Mouse (Mus musculus) c-Kit-negative CD71-positive TER-119-positive erythroid progenitor cells, embryonic 14.5 days (primary cell): ENCODE measurements around the gene Gm8369.
"Not testable (repeated sequence)": the region's sequence is repeated elsewhere in the genome, so short reads cannot be mapped to it uniquely, and the experiment has no call there.

Source experiments
- DNase-seq: peaks from one replicate; pipeline ENCODE4 v3.0.0-alpha.2; 2013; ENCODE audit warnings: low read depth, low spot score

Gene Gm8369

DNA sequence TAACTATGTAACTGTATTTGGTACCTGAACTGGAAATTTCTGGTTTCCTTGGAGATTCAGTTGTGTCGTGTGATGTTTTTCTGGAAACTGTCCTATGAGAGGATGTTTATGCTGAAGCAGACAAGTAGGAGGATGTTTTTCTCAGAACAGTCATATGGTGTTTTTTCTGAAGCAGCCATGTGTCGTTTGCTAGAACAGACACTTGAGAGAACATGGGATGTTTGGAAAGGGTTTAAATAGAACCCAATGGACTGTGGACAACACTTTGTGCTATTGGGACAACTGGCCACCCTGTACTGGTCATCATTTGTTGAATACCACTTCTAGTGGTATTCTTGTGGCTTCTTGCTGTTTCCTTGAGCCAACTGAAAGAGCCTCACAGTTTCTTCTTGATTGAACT, at the start of gene Gm8369:
Gene Gm8369, plus strand, starts transcription at position 193 of the 400 bp plus-strand sequence.
- no peak for DNase-seq

DNA sequence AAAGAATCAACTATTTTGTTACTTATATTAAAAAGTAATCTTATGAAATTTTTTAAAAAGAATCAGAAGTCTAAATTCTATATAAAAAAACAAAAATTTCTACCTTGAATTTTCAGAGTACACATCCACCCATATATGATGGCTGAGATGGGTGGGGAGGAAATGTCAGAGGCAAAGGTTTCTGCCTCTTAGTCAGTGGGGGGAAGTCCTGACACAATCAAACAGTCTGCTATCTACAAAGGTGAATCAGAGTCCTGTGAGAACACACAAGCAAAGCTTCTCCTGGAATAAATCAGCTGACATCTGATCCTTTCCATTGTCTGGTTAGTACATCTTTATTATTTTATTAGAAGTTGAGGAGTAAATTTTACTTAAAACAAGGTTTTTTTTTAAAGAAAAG, 42.4 kb upstream of the Gm8369 start, which contains the start of gene Ms4a4b:
Gene Ms4a4b, plus strand, starts transcription at position 216 of the 400 bp plus-strand sequence.
- DNase-seq, result no peak

DNA sequence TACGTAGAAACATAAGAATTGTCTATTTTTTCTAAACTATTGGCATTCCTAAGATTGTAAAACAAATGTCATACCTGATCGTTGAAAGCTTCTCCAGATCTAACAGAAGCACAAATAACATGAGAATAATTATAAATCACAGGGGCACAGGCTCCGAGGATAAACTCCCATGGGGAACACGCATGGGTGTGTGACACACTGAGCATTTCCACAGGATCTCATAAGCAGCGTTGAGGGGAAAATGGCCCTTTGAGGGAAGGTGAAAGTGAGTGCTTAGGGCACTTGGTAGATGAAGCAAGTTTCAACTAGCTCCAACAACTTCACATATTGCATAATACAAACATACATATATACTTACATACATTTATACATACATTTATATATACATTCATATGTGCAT, 41.8 kb upstream of the Gm8369 start:
- DNase-seq, result no peak

DNA sequence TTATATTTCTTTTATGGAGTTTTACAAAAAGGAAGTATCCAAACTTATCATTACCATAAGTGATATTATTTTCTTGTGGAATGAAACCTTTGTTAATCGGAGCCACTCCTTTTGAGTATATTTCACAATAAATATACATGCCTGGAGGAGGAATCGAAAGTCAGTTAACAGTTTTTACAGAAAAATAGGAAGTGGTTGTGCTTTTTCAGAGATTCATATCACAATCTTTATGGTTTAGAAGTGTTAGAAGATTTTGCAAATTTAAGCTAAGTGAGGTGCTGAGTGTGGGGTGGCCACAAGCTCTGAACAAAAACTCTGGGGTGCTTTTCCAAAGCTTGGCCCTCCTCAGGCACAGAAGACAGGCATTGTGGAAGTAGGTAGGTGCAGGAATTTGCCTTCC, 38.5 kb upstream of the Gm8369 start:
- DNase-seq, result no peak

DNA sequence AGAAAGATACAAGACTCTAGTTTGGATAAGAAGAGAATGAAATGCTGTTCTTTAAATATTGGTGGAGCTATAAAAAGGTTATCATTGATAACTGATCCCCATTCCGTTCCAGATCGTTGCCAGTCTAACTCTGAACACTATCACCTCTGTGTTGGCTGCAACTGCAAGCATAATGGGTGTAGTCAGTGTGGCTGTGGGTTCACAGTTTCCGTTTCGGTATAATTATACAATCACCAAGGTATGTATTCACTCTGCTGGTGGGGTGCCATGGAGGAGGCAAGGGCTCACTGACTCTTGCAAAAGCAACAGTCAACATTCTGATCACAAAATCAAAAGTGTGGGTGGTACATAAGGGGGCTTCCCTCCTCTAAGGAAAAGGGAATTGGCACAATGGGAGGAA, 26.7 kb upstream of the Gm8369 start:
- not testable (repeated sequence) for DNase-seq

DNA sequence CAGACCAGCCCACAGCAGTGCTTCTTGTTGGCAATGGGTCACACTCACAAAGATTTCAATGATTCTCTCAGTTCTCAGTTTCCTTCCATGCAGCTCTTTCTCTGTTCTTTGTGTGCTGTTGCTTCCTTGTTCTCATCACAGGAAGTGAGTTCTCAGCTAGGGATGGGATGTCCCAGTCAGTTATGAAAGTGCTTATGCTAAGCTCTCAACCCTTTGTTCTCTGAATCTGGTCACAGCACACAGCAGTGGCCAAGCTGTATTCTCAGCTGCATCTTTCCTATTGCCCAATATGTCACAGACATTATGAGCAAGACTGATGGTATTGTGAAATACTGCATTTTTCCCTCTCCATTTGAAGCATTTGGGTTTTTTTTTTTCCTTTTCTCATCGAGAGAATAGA, 20.9 kb upstream of the Gm8369 start:
- DNase-seq, result not testable (repeated sequence)

DNA sequence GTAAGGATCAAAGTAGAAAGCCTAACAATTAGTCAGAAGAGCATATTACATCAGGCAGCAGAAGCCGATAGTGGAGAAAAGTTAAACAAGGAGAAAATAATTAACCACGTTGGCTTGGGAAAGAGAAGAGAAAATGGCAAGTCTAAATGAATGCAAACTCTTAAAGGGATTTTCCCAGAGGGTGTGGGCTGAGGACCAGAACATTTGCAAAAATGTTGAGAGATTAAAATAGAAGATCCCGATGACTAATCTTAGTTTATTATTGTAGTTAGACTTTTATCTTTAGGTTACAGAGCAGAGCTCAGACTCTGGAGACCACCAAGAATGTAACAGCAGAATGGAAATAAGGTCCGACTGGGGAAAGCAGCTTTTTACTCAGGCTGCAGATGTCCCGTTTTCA, 19.3 kb upstream of the Gm8369 start:
- DNase-seq, result no peak

DNA sequence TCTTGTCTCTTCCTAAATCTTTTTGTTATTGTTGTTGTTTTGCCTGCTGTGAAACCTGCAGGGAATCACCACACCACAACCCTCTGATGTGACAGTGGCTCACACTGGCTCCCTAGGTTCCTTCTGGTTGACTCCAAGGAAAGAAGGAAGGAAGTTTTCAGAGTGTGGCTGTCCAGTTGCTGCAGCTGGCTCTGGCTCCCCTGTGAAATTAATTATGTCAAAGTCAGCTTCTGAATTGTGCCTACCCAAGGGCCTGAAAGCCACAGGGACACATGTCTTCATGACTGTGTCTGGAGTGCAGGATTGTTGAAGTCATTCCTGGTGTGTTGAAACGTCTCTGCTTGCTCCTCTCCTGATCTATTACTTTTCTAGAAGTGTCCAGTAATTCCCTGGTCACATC, 17.4 kb upstream of the Gm8369 start:
- not testable (repeated sequence) for DNase-seq

DNA sequence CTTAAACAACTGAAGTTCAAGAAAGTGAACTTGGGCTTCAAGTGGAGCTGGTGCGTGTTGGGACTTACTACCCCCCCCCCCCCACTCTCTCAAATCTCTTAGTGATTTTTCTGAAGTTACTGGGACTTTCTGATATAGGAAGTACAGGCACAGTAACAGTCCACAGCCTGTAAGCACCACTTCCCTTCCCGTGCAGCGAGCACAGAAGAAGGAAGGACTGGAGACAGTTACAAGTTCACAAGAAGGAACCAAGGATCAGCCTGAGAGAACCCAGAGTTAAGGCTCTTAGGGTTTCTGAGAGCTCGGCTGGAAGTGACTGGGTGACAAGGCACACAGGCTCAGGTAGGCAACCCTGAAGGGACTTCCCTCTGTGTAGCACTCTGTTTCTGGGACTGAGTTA, 16.5 kb upstream of the Gm8369 start, which contains the start of gene Ms4a6c:
Gene Ms4a6c, plus strand, starts transcription at position 152 of the 400 bp plus-strand sequence.
- DNase-seq, result not testable (repeated sequence)

DNA sequence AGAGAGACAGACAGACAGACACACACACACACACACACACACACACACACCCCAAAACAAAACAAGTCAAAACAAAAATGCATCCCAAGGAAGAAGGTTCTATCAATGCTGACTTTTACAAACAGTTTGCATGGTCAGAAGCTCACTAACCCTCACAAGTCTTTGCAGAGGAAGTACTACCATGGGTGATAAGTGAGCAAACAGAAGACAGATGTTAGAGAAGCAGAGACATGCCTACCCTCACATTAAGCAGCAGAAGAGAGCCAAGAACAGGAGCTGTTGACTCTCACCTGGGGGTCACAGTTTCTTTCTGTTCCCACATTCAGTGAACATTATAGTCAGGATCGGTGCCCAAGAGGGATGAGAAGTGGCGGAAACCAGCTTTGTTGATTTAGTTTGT, 6.0 kb upstream of the Gm8369 start:
- DNase-seq, result no peak

DNA sequence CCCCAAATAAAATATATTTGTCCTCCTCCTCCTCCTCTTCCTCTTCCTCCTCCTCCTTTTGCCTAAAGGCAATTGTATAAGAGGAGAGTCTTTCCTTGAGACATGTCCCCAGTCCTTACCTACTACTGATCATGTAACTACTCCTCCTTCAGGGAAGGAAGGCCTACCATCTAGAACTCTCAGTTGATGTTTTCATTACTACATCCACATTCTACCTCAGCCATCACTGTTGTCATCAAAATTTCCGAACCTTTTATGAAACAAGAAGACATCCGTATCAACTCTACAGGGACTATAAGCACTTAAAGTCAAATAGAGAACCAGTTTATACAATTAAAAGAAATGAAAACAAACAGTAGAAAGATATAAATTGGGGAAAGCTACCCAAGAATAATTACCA, 3.1 kb upstream of the Gm8369 start:
- DNase-seq, result no peak

DNA sequence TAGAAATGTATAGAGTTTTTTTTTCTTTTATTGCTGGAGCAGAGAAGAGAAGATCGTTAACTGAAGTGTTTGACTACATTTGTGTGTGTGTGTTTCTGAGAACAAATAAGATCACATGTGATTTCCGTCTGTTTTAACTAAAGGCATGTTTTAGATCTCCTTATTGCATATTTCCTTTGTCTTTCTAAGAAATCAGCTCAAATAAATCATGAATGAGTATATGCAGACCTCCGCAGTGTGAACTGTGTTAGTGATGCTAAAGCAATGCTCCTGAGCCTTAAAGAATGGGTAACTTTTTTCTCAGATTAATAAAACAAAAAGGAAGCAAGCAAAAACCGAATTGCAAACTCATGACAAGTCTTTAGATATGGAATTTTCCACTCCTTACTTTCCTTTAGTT, 1.8 kb upstream of the Gm8369 start:
- no peak for DNase-seq

DNA sequence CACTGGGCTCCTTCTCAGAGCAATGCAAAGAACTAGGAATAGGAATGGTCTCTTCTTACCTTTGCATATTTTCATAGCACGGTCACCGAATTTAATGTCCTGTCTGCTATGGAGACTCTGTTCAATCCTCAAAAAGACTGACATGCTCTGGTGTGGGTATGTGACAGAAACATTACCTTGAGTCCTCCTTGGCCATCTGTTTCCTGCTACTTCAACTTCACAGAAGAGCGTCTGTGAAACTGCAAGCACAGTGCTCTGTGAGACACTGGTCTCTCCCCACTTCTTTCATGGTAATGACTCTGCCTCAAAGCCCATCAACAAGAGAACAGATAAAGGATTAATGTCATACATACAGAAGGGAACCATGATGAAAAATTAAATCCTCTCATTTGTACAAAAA, 1.4 kb upstream of the Gm8369 start:
- no peak for DNase-seq

DNA sequence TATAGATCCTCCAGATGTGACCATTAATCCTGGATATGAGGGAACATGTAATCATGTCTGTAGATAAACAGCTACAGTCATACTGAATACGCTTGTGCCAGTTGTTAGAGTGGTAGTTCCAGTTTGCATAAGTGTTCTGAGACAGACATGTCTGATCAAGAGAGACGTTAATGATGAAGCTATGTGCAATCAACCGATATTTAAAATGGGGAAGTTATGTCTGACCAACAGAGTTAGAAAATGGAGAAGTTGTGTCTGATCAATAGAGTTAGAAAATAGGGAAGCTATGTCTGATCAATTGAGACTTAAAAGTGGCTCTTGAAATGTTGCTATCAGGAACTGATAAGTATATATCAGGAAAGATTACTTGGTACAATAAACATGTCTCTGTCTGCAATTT, 472 bp upstream of the Gm8369 start:
- no peak for DNase-seq

DNA sequence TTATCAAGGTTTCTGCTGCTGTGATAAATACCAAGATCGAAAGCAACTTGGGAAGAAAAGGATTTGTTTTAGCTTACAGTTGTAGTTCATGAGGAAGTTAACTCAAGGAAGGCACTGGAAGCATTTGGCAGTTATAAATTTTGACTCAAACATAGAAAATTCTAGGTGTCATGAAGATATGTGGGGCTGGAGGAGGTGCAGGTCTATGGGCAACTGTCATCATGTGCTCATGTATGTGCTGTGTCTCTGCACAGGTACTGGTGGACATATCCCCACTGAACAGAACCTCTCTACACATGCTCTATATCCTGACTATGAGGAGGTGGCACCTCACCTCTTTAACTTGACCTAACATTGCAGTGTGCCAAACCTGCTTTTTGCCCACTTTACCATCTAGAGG, 861 bp downstream of the Gm8369 start:
- DNase-seq, result no peak

DNA sequence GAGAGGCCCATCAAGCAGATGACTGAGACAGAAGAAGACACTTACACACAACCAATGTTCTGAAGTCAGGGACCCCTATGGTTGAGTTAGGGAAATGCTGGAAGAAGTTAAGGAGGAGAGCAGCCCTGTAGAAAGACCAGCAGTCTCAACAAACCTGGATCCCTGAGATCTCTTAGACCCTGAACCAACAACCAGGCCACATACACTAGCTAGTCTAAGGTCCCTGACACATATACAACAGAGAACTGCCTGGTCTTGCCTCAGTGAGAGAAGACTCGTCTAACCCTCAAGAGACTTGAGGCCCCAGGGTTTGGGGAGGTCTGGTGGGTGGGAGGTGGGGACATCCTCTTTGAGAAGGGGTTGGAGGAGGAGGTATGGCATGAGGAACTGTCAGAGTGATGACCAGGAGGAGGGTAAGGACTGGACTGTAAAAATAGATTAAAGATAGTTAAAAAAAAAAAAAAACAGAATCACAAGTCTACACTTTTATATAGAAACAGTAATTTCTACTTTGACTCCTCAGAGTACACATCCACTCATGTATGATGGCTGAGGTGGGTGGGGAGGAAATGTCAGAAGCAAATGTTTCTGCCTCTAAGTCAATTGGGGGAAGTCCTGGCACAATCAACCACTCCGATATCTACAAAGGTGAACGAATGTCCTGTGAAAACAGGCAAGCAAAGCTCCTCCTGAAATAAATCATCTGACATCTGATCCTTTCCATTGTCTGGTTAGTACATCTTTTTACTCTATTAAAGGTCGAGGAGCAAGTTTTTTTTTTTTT, 5.9 kb downstream of the Gm8369 start:
- no peak for DNase-seq

DNA sequence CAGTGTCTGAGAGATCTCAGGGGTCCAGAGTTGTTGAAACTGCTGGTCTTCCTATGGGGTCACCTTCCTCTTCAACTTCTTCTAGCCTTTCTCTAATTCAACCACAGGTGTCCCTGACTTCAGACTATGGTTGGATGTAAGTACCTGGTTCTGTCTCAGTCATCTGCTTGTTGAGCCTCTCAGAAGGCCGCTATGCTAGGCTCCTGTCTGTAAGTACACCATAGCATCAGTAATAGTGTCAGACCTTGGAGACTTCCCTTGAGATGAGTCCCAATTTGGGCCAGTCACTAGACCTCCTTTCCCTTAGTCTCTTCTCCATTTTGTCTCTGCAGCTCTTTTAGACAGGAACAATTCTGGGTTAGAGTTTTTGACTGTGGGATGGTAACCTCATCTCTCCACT, 6.9 kb downstream of the Gm8369 start:
- no peak for DNase-seq

DNA sequence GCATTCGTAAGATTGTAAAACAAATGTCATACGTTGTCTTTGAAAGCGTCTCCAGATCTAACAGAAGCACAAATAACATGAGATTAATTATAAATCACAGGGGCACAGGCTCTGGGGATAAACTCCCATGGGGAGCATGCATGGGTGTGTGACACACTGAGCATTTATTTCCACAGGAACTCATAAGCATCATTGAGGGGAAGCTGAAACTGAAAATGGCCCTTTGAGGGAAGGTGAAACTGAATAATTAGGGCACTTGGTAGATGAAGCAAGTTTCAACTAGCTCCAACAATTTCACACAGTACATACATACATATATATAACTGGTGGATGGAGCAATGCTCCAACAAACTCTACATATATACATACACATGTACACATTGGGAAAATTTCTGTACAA, 8.8 kb downstream of the Gm8369 start:
- DNase-seq, result no peak

DNA sequence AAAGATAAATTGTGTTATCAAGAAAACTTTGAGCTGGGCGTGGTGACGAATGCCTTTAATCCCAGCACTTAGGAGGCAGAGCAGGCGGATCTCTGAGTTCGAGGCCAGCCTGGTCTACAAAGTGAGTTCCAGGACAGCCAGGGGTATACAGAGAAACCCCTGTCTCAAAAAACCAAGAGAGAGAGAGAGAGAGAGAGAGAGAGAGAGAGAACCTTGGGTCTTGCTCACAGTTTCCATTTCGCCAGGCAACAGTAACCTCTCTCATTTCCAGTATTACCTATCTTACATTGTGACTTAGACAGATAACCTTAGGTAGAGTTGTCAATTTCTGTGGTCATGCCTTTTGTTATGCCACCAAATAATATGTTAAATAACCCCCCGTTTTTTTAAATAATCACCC, 10.6 kb downstream of the Gm8369 start:
- DNase-seq, result no peak

DNA sequence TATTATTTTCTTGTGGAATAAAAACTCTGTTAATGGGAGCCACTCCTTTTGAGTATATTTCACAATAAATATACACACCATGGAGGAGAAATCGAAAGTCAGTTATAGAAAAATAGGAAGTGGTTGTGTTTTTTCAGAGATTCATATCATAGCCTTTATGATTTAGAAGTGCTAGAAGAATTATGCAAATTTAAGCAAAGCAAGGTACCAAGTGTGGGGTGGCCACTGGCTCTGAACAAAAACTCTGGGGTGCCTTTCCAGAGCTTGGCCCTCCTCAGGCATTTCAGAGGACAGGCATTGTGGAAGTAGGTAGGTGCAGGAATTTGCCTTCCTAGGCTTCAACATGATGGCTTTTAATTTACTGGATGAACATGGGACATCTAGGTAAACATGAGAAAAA, 11.6 kb downstream of the Gm8369 start:
- not testable (repeated sequence) for DNase-seq

DNA sequence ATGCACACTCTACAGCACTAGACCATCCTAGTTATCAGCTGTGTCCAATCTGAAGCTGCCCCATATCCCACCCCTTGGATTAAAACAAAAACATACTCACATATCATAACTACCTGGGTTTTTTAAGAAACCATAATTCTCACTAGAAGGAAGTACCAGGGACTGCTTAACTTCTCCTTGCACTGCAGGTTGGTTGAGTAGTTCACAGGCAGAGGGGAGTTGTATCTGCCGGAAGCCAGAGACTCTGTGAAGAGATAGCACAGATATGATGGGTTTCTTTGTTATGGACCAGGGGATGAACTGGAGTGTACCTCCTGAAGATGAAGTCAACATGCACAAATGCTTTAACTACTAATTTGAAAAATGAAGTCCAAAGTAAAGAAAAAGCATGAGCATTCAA, 15.1 kb downstream of the Gm8369 start:
- DNase-seq, result no peak

DNA sequence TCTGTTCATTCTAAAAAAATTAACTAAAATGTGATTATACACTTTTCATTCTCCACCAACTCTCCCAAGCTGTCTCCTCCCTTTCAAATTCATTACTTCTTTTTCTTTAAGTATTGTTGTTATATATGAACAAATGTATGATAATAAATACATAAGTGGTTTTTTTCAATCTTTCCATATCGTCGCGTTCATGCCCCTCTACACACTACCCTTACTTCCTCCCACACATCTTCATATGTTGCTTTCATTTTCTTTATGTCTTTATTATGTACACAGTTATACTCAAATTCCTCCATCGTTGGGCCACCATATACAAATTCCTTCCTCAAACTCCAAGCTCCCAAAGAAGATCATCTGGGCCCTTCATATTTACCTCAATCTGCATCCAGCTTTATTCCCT, 15.6 kb downstream of the Gm8369 start:
- DNase-seq, result no peak

DNA sequence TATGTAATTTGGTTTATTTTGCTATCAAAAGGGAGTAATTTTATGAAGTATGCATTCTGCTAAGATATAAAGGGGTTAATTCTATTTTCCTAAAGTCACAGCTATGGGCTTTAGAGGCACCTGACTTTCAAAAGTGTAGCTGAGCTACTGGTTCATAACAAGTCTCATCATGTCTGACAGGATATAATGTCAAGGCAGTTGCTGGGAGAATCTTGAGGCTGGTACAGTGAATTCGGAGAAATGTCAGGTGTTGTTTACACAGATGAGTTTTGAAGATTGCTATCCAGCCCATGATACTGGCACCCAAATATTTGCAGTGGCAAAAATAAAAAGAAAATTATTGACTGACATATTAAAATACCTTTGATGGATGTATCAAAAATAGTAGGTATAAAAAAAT, 19.1 kb downstream of the Gm8369 start:
- DNase-seq, result no peak

DNA sequence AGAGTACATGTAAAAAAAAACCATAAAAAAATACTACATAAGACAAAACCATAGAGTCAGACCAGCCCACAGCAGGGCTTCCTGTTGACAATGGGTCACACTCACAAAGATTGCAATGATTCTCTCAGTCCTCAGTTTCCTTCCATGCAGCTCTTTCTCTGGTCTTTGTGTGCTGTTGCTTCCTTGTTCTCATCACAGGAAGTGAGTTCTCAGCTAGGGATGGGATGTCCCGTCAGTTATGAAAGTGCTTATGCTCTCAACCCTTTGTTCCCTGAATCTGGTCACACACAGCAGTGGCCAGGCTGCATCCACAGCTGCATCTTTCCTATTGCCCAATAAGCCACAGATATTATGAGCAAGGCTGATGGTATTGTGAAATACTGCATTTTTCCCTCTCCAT, 27.7 kb downstream of the Gm8369 start:
- no peak for DNase-seq
